Mouse (Mus musculus) right cerebral cortex, postnatal 14 days (tissue): ENCODE measurements at regions not wholly inside any gene's neighbourhood (a gene's known extent, or its start where the extent isn't known, plus 50 kb on each side); places are given as distances from the start of the nearest gene placed in this dataset.

Source experiments
- DNase-seq: peaks from one replicate; pipeline ENCODE4 v3.0.0; 2022

DNA sequence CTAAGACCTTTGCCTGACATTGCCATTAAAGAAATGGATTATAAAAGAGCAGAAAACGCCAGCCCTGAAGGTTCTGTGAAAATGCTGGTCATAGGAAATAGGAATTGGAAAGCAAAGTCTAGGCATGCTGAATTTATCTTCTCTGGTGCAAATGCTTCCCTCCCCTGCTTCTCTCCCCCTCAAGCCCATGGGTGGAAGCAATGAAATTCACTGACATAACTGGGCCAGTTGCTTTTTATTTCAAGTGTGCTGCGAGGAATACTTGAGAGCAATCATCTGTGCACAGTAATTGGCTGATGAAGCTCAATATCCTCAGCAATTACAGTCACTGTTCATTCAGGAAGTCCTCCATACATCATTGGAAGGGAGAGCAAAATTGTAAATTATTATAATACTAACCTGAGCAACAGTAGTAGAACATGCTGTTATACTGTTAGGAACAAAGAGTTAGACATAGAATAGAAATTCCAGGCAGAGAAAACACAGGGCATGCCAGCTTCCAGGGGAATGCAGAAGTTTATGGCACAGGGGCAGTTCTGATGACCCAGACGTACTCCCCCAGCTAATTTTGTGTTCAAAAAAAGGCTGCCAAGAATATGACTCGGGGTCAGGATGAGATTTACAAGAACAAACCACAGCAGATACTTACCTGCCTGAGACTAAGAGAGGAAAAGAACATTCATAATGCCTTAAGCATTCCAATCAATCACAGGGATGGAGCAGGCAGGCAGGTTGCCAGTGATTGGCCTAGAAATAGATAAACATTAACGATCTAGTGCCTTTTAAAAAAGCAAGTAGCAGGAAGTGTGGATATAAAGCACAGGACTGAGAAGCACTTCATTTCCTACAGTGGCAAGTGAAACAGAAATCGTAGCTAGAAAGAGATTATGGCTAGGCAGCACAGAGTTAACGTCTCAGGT lies 325.1 kb downstream of the Serpinb8 start:
- no peak for DNase-seq

DNA sequence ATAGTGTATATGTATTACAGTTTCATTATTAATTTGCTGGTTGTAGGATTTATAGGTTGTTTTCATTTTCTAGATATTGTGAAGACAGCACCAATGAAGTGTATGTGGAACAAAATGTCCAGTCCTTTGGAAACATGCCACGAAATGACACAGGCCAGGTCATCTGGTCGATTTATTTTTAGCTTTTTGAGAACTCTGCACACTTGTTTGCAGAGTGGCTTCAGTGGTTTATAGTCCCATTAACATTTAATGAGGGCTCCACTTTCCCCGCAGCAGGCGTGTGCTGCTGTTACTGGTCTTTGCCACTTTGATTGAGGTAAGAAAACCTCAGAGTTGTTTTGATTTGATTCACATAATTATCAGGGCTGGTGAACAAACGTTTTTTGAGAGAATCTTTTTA lies 327.2 kb downstream of the Serpinb8 start:
- DNase-seq: no peak

DNA sequence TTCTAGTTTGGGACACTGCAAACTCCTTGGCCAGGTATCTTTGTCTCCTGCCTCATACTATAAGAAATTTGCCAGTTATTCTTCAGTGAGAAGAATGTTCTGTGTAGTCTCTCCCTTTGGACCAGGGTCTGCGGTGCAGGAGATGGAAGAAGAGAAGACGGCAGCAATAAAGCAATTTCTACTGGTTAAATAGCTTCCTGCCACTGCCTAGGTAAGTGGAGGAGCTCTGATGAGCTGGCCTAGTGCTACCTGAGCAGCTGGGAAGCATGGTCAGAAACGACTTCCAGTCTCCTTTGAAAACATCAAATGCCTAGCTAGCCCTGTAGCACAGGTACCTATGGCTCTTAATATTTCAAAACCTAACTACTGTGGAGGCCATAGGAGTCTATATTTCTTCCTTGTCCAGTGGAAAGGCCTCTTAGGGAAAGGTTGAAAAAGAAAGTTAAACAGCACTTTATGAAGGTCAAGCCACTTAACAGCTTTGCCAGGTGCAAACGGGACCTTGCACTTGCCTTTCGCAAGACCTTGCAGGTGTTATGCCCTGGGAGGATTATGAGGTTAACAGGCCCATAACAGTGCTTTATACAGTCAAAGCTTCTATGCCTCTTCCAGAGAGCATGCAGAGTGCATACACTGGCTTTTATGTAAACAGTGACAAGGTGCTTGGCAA lies 351.9 kb downstream of the Serpinb8 start:
- DNase-seq: no peak

DNA sequence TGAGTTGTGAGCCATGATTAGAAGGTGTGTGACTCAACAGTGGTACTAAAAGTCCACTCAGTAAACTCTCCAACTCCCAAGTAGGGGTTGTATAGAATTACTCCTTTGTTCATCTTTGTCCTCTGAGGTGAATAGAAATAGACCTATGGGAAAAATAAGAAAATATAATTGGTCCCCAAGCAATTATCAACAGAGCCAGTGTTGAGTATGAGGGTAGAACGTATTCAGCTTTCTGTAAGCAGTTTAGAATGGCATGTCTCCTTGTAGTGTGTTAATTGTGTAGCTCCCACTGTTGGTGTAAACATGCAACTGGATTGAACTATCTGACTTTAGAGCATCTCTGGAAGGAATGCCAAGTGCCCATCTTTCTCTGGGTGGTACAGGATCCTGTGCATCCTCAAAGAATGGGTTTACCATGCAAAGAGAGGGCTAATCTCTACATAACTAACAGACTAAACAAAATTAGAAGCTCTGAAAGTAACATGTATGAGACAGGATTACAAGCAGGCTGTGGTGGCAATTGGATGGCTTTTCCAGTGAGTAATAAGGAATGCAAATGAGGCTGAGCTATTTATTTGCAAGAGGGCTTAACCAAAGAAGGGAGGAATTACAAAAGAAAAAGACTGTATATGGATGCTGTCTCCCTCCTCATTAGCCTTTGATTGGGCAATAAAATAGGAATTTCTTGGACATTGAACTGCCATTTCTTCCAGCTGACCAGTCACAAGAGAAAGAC lies 356.6 kb downstream of the Serpinb8 start:
- no peak for DNase-seq

DNA sequence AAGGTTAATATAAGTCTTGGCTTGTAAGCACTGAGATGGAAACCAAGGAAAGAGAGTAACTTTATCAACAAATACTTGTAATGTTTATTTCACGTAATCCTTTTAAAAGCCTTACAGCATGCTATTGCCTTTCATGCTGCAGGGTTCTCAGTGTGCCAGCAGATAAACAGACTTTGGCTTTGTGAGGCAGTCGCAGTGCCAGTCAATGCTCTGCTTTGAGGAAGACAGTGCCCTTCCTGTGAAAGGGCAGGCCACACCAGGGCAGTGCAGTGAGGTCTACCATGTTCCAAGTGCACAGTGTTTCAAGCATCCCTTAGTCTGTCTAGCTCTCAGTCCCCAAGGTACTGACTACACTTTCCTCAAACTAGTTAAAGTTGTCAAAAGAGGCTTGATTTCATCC lies 360.6 kb downstream of the Serpinb8 start:
- no peak for DNase-seq

DNA sequence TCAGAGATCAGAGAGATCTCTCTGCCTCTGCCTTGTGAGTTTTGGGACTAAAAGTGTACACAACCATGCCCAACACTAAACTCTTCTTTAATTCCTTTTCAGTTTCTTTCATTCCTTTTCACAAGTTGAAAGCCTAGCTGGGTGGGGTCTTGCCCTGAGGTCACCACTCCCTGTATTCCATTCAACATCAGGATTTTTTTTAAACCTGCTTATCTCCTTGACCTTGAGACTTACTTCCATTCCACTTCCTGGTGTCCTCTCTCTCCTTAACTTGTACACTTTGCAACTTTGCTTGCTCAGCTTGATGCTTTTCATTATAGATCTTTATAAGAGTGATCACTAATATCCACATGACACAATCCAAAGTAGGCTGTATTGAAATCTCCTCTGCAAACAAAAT lies 371.2 kb downstream of the Serpinb8 start:
- no peak for DNase-seq

DNA sequence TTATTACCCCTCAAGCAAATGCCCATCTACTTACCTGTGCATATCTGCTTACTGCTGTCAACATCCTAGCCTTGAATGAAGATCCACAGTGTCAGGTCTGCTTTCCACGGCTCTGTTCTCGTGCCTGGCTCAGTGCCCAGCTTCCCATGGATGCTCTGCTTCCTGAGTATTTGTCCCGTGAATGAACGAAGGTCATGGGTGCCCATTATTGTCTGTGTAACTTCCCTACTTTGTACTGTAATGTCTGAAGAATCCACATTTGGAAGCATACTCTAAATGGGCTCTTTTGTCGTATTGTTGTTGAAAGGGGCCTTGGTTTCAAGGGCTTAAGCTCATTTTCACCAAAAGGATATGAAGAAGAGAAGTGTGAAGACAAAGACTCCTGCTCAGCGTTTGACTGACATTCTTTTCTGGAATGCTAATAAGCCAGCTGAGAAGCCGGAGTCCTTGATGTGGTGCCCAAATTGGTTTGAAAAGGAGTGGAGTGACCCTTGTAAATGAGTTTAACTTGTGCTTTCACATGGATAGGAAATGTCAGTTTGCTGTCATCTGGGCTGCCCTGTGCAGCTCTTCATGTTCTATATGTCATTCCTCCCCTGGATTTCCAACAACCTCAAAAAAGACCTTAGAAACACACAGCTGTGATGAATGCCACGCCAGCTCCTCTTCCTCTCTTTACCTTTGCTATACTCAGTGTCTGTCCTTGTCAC lies 386.0 kb downstream of the Serpinb8 start:
- no peak for DNase-seq

DNA sequence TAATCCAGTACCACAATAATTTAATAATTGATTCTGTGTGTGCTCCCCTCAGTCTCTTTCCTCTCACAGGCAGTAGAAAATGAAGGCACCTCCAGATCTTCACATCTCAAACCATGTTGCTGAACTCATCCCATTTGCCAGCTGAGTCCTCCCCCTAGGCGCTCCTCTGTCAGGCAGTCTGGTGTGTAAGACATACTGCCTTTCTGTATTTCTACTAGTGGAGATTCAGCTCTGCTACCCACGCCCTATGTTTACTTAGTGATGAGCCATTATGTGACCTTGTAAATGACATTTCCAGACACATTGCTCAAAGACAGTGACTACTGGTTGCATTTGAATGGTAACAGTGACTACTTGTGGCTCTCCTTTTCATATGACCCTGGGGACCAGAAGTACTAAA lies 387.9 kb downstream of the Serpinb8 start:
- DNase-seq: no peak

DNA sequence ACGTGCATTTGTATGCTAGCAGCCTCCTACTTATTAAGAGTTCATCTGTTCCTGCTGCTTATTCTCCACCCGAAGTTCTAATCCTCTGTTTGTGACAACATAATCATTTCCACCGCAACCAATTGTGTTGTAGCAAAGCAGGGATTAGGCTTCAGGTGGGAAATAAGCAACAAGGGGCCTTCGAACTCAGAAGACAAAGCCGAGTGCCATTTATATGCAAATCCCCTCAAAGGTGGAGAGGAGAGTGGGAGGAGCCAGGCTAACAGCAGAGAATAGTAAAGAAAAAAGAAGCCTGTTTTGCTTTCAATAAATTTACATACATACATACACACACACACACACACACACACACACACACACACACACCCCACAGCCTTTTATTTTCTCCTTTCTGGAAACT lies 388.6 kb downstream of the Serpinb8 start:
- no peak for DNase-seq

DNA sequence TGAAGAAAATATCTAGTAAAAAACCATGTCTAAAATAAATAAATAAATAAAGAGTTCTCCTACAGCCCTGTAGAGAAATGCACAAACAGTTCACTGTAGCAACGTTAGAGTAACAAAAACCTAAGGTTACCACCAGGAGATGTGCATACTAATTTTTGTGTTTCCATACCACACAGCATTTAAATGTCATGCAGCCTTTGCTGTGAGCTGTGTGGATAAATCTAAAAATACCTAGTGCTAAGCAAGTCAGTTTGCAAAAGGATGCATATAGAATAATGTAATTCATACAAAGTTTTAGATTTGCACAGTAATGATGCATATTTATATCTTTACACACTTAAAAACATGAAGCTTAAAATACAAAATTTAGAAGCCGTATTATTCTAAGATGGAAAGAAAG lies 395.8 kb downstream of the Serpinb8 start:
- DNase-seq: no peak

DNA sequence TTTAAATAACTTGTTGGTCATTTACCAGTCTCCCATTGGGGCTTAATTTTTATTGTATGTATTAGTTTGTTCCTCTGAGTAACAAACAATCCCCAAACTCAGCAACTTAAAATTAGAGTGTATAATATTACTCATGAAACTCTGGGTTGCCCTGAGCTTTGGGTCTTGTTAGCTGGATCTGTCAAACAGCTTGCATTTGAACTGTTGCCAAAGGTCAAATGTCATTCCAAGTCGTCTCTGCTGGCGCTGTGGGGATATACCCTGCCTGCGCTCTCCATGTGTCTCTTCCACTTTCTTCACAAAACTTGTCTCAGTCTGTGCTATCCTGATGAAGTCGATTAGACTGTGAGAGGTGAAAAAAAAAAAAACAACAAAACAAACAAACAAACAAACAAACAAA lies 398.3 kb downstream of the Serpinb8 start:
- DNase-seq: no peak

DNA sequence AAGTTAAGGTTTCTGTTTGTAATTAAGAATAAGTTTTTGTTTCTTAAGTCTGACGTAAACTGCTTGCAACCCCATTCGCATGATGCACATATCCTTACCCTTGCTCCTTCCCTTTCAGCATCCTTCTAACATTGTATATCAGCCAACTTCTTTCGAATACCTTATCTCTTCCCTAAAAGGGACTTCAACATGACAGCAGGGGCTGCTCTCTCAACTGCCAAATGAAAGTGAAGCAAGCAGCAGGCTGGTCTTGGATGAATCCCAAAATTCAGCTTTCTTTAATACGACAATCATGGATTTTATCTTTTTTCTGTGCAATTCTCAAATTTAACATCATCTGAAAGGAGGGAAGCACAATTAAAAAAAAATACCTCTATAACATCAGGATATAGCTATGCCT lies 403.2 kb downstream of the Serpinb8 start:
- DNase-seq: no peak

DNA sequence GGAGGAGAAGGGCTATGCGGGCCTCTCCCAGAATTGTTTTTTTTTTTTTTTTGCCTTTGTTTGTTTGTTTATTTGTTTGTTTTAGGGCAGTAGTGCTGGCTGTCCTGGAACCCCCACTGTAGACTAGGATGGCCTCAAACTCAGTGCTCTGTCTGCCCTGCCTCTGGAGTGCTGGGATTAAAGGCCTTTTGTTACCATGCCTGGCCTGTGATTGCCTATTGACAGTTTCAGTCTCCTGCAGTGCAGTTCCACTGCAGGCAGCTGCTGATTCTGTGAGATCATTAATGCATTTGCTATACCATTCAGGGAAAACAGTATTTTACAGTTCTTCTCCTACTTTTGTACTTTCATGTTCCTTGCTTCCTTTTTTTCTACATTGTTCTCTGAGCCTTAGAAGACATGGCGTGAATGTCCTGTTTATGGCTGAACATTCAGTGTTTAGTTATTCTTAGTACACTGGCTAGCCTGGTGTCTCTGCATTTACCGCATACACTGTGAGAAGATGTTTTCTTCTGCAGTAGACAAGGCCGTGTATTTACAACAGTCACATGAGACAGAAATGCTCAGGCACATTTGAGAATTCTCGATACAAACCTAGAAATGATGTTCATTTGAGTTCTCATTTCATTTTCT lies 434.0 kb downstream of the Serpinb8 start:
- no peak for DNase-seq

DNA sequence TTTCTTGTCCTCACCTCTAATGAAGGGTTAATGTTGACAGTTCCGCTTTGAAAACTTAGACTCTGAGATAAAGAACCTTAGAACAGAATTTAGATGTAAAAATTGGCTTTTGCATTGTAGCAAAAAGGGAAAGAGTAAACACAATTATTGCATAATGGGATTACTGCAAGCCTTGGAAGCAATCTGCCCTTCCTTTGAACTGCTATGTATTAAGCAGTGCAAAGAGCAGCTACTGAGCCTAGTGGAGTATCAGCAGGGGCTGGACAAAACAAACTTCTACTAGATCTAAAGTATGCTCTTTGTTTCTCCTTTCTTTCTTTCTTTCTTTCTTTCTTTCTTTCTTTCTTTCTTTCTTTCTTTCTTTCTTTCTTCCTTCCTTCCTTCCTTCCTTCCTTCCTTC lies 434.9 kb downstream of the Serpinb8 start:
- DNase-seq: no peak

DNA sequence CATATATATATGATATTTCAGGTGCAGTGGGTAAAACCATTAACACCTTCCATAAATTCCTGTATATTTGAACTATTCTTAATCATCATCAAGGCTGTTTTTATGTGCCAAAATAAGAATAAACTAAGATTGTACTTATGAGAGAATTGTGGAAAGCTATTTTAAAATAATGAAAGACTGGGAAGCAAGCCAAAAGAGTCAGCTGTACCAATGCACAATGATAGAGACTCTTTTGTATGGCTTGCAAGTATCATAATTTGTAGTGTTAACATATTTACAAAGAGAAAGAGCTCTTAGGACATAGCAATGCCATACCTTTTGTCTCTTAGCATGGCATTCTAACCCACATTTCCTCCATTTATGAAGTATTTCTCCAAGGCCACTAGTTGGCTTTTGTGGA lies 436.7 kb downstream of the Serpinb8 start:
- no peak for DNase-seq

DNA sequence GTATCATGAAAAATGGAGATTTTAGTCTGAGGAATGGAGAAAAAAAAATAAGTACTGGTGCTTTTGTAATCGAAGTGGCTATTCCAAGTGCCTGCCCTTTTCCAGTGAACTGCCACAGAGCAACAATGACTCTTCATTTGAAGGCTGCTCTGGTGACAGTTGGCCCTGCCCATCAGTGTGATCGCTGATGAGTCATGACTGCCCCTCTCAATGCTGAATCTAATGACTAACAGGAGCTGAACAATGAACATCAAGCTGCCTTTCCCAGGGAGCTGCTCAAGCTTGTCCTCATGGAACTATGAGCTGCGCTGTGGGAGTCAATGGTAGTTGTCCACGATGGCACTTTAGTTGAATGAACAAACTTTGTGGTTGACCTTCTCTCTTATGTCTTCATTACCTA lies 456.4 kb downstream of the Serpinb8 start:
- DNase-seq: no peak

DNA sequence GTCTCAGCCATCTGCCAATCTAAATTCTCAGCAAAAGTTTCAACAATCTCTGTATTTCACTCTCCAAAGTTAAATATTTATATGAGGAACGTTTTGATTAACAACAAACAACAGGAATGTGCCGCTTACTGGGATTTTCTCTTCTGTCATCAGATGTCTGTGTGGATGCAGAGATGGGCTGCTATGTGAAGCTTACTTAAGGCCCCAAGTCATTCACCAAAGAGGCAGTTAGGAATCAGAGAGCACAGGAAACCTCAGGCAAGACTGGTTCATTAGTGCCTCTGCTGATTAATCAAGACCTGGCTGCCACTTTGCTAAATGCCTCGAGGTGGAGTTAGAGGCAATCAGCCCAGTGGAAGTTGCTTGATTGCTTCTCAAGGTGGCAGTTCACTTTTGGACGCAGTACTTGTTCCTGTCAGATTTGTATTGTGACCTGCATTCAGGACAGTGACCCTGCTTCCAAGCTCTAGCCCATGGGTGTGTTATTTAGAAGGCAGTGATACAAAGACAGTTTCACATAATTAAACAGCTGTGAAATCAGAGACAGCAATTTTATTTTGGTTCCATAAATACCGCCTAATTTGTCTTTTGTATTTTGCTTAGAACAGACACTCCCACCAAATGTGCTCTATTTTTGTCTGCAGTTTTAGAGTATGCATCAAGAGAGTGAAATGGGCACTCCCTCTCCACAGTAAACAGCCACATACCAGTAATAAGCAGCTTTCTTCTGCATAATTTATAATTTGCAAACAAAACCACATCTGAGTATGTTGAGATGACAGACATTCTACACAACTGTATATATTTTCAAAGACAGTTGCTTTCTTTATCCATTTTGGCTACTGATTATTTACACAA lies 457.3 kb downstream of the Serpinb8 start:
- DNase-seq: no peak

DNA sequence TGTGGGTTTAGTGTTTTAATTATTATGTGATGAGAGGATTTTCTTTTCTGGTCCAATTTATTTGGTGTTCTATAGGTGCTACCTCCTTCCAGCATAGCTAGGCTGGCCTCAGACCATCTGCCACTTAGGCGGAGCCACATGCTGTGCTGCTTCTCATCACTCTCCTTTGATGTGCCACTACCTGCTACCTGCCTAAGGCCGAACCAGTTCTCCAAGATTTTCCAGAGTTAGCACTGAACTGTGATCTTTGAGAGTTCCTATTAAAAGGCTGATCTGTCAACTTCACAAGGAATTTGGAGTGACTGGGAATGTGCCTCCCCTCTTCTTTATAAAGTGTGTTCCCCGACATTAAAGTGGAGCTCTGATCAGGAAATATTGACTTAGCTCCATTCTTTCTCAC lies 504.8 kb downstream of the Serpinb8 start:
- no peak for DNase-seq

DNA sequence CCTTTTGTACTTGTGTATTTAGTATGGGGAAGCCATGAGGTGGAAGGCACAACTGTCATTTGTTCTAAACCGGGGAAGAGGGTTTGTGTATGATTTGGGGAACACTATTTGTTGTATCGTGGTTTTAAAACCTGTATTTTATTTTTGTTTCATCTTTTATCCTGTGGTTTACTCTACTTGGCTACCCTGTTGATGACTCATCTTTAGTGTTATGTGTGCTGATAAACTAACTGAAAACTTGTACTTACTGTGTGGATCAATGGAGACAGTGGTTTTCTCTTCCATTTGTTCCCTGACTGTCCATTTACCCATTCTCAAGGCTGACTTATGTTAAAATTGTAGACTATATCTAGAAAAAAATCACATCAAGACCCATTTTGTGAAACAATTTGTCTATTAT lies 512.8 kb downstream of the Serpinb8 start:
- DNase-seq: no peak

DNA sequence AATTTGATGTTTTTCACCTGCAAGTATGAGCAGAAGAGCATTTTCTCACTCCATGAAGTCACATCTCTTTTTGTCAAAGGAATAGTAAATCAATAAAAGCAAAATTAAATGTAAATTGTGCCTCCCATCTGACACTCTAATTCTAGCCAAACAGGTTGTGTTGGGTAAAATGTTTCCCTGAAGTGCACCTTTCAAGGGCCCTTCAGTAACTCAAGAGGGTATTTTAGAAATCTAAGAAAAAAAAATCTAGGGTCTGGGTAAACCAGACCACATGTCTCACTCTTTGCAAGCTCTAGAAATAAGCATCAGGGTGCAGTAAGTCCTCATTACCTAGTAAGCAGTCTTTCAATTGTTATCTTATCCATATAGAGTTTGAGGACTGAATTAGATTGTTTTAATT lies 521.2 kb downstream of the Serpinb8 start:
- DNase-seq: no peak

DNA sequence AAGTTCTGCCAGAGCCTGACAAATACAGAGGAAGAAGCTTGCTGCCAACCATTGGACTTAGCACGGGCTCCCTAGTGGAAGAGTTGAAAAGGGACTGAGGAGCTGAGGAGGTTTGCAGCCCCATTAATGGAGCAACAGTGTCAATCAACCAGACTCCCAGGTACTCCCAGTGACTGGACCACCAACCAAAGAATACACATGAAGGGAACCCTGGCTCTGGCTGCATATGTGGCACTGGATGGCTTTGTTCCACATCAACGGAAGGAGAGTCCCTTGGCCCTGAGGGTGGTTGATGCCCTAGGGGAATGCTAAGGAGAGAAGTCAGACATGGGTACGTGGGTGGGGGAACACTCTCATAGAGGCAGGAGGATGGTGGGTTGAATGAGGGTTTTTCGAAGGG lies 537.6 kb downstream of the Serpinb8 start:
- no peak for DNase-seq

DNA sequence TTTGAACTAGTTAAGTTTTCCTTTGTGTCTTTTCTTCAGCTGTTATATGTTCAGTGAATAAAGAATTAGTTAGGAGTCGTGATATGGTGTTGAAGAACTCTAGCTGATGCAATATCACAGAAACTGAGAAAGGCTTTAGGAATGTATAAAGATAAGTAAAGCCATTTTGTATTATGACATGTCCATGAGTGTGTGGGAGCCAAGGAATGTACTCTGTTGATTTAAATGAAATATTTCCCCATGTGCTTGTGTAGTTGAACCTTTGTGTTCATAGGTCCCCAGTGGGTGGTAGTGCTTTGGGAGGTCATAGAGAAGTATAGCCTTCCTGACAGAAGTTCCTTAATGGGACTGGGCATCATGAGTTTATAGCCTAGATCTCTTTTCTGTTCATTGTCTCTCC lies 542.2 kb downstream of the Serpinb8 start:
- no peak for DNase-seq
